Mouse (Mus musculus): ENCODE measurements at regions not wholly inside any gene's neighbourhood (a gene's known extent, or its start where the extent isn't known, plus 50 kb on each side); places are given as distances from the start of the nearest gene placed in this dataset.

- TF ChIP-seq POLR2A (IDR thresholded peaks at IDR 0.05; ENCODE audit: insufficient read depth, low read length) (no peak), CTCF (IDR thresholded peaks at IDR 0.05; ENCODE audit: low read depth, low read length) (no peak), EP300 (IDR thresholded peaks at IDR 0.05; ENCODE audit: insufficient read depth, low read depth, low read length) (no peak)
These were observed 52.6 kb downstream of the Gm10358 start for GRCm38 (mm10) chr8:75353786-75354185.

Data from ES-Bruce4 (cell line).